Mouse (Mus musculus) brain, embryonic 14.5 days (tissue): ENCODE results near the gene Enpp3.

Source experiments
- CTCF ChIP-seq: fragments of 200-500 bp; IDR thresholded peaks from 2 replicates; pipeline ENCODE4 v1.5.1; 2012; ENCODE audit warnings: inconsistent platforms, mild to moderate bottlenecking, moderate library complexity, borderline replicate concordance; ENCODE audit not compliant: insufficient read depth, insufficient read length; ENCODE audit errors: extremely low read depth
- POLR2A ChIP-seq: fragments of 200-500 bp; IDR thresholded peaks from 2 replicates; pipeline ENCODE4 v1.6.1; 2012; ENCODE audit warnings: mild to moderate bottlenecking, inconsistent platforms, borderline replicate concordance; ENCODE audit not compliant: poor library complexity, insufficient read depth, insufficient read length, severe bottlenecking; ENCODE audit errors: extremely low read depth

- peak; percentile 96 for TF ChIP-seq CTCF
- TF ChIP-seq POLR2A: peak; percentile 23; the same call in 1 of the 2 replicates
Observed at GRCm38 (mm10) chr10:24869760-24870290, 27.2 kb upstream of the Enpp3 start, which contains the start of gene Med23.
